Mouse (Mus musculus) layer of hippocampus, postnatal 25 days (tissue): ENCODE results near the gene Cntnap5c. TPM values are rescaled to one million over a fixed set of nuclear protein-coding genes. Genes with fewer than 3 reads are reported as not detected.

Source experiments
- total RNA-seq, 2 experiments: library from RNA; stranded (reverse); gene quantifications; 2 replicates each; pipeline ENCODE4 v1.2.3; 2021

Gene Cntnap5c
- total RNA-seq, 2 experiments from 2014 or later, result 19.6 to 24.7 TPM

Other genes with a start within 250 kb of the Cntnap5c start
- under 1 TPM; 0.07 to 0.12 TPM for gene Vmn2r120, start 224.1 kb upstream of the Cntnap5c start, total RNA-seq
- not detected for gene Gm21834, start 27.4 kb upstream of the Cntnap5c start, total RNA-seq